Mouse (Mus musculus) embryonic facial prominence, embryonic 13.5 days (tissue): ENCODE measurements around the gene Gm48552. TPM values are rescaled to one million over a fixed set of nuclear protein-coding genes. Genes with fewer than 3 reads are reported as not detected.

Experiments used
- ATAC-seq: fragments of 200-750 bp; cut with Nextera tagmentation; 2 replicates; pipeline ENCODE4 v1.8.0; 2017; ENCODE audit warnings: low read depth; ENCODE audit not compliant: insufficient number of reproducible peaks, insufficient read depth, low FRiP score, low TSS enrichment
- H3K27ac ChIP-seq: fragments of 300-500 bp; sonication (generic); 2 replicates; pipeline ENCODE4 v1.5.1; 2015; ENCODE audit warnings: moderate library complexity, mild to moderate bottlenecking, inconsistent platforms
- H3K27me3 ChIP-seq: fragments of 300-500 bp; sonication (generic); 2 replicates; pipeline ENCODE4 v1.6.1; 2015; ENCODE audit warnings: mild to moderate bottlenecking, inconsistent platforms
- H3K36me3 ChIP-seq: fragments of 300-500 bp; sonication (generic); 2 replicates; pipeline ENCODE4 v1.6.1; 2015; ENCODE audit warnings: mild to moderate bottlenecking, inconsistent platforms
- H3K4me1 ChIP-seq: fragments of 300-500 bp; sonication (generic); 2 replicates; pipeline ENCODE4 v1.6.1; 2015; ENCODE audit warnings: inconsistent platforms
- H3K4me2 ChIP-seq: fragments of 300-500 bp; sonication (generic); 2 replicates; pipeline ENCODE4 v1.6.1; 2015; ENCODE audit warnings: moderate library complexity, mild to moderate bottlenecking, inconsistent platforms
- H3K4me3 ChIP-seq: fragments of 300-500 bp; sonication (generic); 2 replicates; pipeline ENCODE4 v1.5.1; 2015; ENCODE audit warnings: mild to moderate bottlenecking, inconsistent platforms
- H3K9ac ChIP-seq: fragments of 300-500 bp; sonication (generic); 2 replicates; pipeline ENCODE4 v1.6.1; 2015; ENCODE audit warnings: mild to moderate bottlenecking, inconsistent platforms
- H3K9me3 ChIP-seq: fragments of 300-500 bp; sonication (generic); 2 replicates; pipeline ENCODE4 v1.6.1; 2016; ENCODE audit warnings: inconsistent platforms
- WGBS: fragments of 180-500 bp; shearing (Covaris S2); methylation state at CpG from one replicate; pipeline ENCODE4 v1.1.7; 2015; ENCODE audit warnings: mixed read lengths; 5-methylcytosine and 5-hydroxymethylcytosine counted together
- polyA plus RNA-seq: library from polyadenylated mRNA; unstranded; fragments of >200 nt; fragmentation: Nextera tagmentation; extraction: Ambion mirVana; gene quantifications from 2 replicates; pipeline ENCODE4 v1.2.1, GENCODE M21; 2015

The Gm48552 gene
- polyA plus RNA-seq, 1 experiment from 2014 or later = 1.2 TPM

DNA sequence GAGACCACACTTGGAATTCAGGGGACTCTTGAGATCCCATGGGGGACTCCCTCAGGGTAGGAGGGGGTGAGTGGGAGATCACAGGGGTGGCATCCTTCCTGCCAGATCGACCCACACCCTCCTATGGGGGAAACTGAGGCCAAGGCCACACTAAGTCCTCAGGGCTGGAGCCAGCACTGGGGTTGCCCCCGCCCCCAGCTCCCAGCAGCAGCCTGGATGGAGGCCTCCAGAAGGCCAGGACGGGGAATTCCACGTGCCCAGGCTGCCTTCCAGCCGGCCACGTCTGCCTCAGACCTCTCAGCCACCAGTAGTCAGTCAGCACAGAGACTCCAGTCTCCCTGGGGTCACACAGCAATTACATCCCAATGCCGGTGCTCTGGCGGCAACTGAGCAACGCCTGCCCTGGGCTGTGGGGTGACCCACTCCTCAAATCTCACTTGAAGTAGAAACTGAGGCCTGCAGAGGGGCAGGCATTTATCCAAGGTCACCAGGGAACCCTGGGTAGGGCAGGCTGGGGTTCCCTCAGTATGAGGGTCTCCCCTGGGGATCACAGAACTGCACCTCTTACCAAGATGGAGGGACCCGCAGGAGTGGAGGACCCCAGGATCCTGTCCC is 36.5 kb downstream of the Gm48552 start:
- H3K4me3 ChIP-seq = peak overlapping the region; percentile 68
- peaks cover 37% of the 10 kb centered on the region for H3K4me1 ChIP-seq
- peak overlapping the region; percentile 76 for H3K4me2 ChIP-seq
- H3K9ac ChIP-seq = peak overlapping the region; percentile 85
- H3K27ac ChIP-seq = peak overlapping the region; percentile 51
- no peak for ATAC-seq
- peaks cover 7% of the 10 kb centered on the region for H3K36me3 ChIP-seq
- H3K9me3 ChIP-seq = no peaks in the 10 kb centered on the region
- WGBS = 31% methylated on average over 10 of the region's 10 CpGs
- peaks cover 34% of the 10 kb centered on the region for H3K27me3 ChIP-seq

DNA sequence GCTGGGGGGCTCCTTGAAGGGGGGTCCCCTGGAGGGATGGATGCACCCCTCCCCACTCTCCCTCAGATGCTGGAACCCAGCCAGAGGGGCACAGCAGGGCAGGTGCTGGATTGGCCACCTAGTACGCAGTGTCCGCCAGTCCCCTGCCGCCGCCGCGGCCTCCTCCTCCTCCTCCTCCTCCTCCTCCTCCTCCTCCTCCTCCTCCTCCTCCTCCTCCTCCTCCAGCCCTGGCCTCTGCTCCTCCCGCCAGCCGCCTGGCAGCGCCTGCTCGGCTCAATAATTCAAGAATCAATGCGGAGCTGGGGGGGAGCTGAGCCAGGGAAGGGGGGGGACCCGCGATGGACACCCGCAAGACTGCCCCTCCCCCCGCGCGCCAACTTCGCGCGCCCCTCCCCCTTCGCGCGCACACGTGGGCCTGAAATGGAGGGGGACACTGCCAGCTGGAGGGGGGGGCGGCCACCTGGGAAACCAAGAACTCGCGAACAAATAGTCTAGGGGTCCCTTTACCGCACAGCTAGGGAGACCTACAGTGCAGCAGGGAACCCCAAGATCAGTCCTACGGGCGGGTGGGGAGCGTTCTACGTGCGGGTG is 37.4 kb downstream of the Gm48552 start:
- 2% methylated on average over 15 of the region's 33 CpGs for WGBS
- Histone ChIP-seq H3K9ac (peak overlapping the region; percentile 85), H3K4me2 (peak overlapping the region; percentile 76), H3K36me3 (no peaks in the 10 kb centered on the region), H3K27me3 (peaks cover 34% of the 10 kb centered on the region), H3K9me3 (no peaks in the 10 kb centered on the region), H3K4me3 (peak overlapping the region; percentile 68), H3K4me1 (peaks cover 40% of the 10 kb centered on the region), H3K27ac (0 out of 2 replicates have a peak overlapping the region, but pooled peaks have one; percentile 22)
- no peak for ATAC-seq

- peaks cover 45% of the 10 kb centered on the region for H3K4me1 ChIP-seq
- peak overlapping the region; percentile 22; the same call in 1 of the 2 replicates for H3K27ac ChIP-seq
- no peak for ATAC-seq
- H3K9ac ChIP-seq = peak overlapping the region; percentile 85
- peaks cover 34% of the 10 kb centered on the region for H3K27me3 ChIP-seq
- 2% methylated on average over 36 of the region's 38 CpGs for WGBS
- no peaks in the 10 kb centered on the region for H3K36me3 ChIP-seq
- H3K4me2 ChIP-seq = peak overlapping the region; percentile 76
- peak overlapping the region; percentile 68 for H3K4me3 ChIP-seq
- H3K9me3 ChIP-seq = no peaks in the 10 kb centered on the region
Measured at GRCm38 (mm10) chr10:81426897-81427296, 38.1 kb downstream of the Gm48552 start.

DNA sequence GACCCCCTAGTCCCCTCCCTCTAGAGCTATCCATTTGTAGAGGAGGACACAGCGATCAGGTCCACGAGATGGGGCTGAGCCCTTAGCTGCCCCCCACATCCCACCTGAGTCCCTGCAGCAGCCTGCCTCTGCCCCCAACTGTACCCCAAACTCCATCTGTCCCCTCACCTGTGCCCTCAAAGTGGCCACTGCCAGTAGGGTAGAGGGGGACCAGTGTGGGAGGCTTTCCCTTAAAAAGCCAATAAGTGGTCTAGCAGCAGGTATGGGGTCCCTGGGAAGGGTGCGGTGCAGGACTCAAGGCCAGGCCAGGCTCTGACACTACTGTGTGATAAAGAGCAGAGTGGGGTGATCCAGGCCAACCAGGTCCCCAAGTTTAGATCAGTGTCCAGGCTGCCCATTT is 38.5 kb downstream of the Gm48552 start:
- peaks cover 34% of the 10 kb centered on the region for H3K27me3 ChIP-seq
- no peaks in the 10 kb centered on the region for H3K9me3 ChIP-seq
- H3K36me3 ChIP-seq = no peaks in the 10 kb centered on the region
- no peak overlapping the region for H3K27ac ChIP-seq
- H3K9ac ChIP-seq = peak overlapping the region; percentile 85; the same call in 1 of the 2 replicates
- 26% methylated on average over 3 of the region's 3 CpGs for WGBS
- no peak for ATAC-seq
- H3K4me3 ChIP-seq = peak overlapping the region; percentile 68
- H3K4me1 ChIP-seq = peaks cover 45% of the 10 kb centered on the region
- H3K4me2 ChIP-seq = peak overlapping the region; percentile 76

DNA sequence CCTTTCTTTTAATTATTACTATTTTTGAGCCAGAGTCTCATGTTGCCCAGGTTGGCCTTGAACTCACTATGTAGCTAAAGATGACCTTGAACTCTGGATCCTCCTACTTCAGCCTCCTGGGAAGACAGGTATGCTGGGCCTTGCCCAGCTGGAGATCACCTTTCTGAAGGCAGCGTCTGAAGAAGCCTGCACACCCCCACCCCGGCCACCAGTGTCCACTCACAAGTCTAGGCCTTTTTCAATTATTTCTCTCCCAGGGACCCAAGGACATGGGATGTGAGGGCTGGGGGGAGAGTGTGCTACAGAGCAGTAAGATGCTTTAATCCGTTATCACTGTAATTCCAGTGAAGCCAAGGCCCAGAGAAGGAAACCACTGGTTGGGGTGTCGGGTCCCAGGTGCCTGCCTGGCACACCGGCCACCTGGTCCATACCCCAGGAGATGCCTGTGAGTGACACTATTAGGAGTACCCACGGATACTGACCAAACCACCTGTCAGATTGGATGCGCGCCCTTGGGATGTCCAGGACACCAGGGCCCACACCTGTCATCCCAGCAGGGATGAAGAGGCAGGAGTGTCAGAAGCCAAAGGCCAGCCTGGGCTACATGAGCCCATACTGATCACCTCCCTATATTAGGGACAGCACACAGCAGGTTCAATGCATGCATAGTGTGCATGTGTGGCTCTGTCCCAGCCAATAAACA is 39.1 kb downstream of the Gm48552 start:
- Histone ChIP-seq H3K27ac (no peak overlapping the region), H3K4me3 (no peak overlapping the region), H3K9me3 (no peaks in the 10 kb centered on the region), H3K4me1 (peaks cover 50% of the 10 kb centered on the region), H3K36me3 (no peaks in the 10 kb centered on the region), H3K27me3 (peaks cover 34% of the 10 kb centered on the region), H3K4me2 (no peak overlapping the region), H3K9ac (no peak overlapping the region)
- 76% methylated on average over 8 of the region's 8 CpGs for WGBS
- no peak for ATAC-seq

GRCm38 (mm10) chr10:81428507-81428870 is 39.7 kb downstream of the Gm48552 start:
- Histone ChIP-seq H3K9ac (no peak overlapping the region), H3K4me3 (no peak overlapping the region), H3K4me1 (peaks cover 55% of the 10 kb centered on the region), H3K9me3 (no peaks in the 10 kb centered on the region), H3K4me2 (no peak overlapping the region), H3K27ac (no peak overlapping the region), H3K36me3 (no peaks in the 10 kb centered on the region), H3K27me3 (peaks cover 34% of the 10 kb centered on the region)
- no peak for ATAC-seq
- WGBS = 91% methylated on average over 7 of the region's 7 CpGs

DNA sequence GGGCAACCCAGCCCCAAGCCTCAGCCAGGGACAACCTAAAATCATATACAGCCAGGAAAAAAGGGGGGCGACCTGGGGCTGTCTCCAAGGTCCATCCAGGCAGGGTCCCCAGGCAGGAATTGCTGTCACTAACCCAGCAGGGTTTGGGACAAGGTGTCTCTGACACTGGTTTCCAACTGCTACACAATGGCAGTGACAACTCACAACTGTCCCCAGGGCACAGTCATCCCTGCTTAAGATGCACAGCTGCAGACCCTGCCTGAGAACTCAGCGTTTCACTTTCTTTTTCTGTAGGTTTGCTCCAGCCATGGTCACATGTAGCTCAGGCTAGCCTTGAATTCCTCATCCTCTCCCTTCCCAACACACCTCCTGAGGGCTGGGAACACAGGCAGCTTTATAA is 40.3 kb downstream of the Gm48552 start:
- Histone ChIP-seq H3K4me1 (peaks cover 54% of the 10 kb centered on the region), H3K9ac (no peak overlapping the region), H3K27me3 (peaks cover 30% of the 10 kb centered on the region), H3K27ac (no peak overlapping the region), H3K9me3 (no peaks in the 10 kb centered on the region), H3K4me2 (peak overlapping the region; percentile 89), H3K4me3 (peak overlapping the region; percentile 74; the same call in 1 of the 2 replicates), H3K36me3 (no peaks in the 10 kb centered on the region)
- WGBS = 33% methylated on average over 2 of the region's 2 CpGs
- no peak for ATAC-seq

DNA sequence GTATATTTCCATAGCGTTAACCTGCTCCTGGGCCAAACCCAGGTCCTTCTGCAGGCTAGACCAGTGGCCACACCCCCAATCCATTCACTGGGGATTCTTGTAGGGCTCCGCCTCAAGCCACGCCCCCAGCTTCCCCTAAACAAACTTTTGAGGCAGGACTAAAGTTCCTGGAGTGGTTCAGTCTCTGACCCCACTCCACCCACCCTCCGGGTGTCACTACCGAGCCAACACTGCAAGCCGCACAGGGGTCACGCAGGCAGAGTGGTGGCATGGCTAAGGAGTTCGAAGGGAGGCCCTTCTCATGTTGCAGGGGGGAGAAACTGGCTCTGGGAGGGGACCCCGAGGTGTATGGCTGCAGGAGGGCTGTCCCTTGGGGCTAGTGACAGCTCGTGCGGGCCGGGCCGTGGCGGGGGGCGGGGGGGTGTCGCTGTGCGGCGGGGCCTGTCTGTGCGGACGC is 40.8 kb downstream of the Gm48552 start:
- peaks cover 53% of the 10 kb centered on the region for H3K4me1 ChIP-seq
- WGBS = under 1% methylated on average over 20 of the region's 20 CpGs
- H3K9ac ChIP-seq = peak overlapping the region; percentile 83
- H3K4me3 ChIP-seq = peak overlapping the region; percentile 74
- peaks cover 30% of the 10 kb centered on the region for H3K27me3 ChIP-seq
- H3K27ac ChIP-seq = peak overlapping the region; percentile 89
- H3K36me3 ChIP-seq = no peaks in the 10 kb centered on the region
- peak overlapping the region; percentile 89 for H3K4me2 ChIP-seq
- 0 out of 2 replicates have a peak, but pooled peaks have one; percentile 5 for ATAC-seq
- H3K9me3 ChIP-seq = no peaks in the 10 kb centered on the region

- H3K4me3 ChIP-seq = peak overlapping the region; percentile 74
- ATAC-seq = no peak
- H3K36me3 ChIP-seq = no peaks in the 10 kb centered on the region
- under 1% methylated on average over 58 of the region's 89 CpGs for WGBS
- H3K4me2 ChIP-seq = peak overlapping the region; percentile 89
- H3K4me1 ChIP-seq = peaks cover 49% of the 10 kb centered on the region
- no peaks in the 10 kb centered on the region for H3K9me3 ChIP-seq
- H3K27ac ChIP-seq = peak overlapping the region; percentile 89
- H3K9ac ChIP-seq = peak overlapping the region; percentile 83
- peaks cover 24% of the 10 kb centered on the region for H3K27me3 ChIP-seq
Measured at GRCm38 (mm10) chr10:81430141-81430830, 41.5 kb downstream of the Gm48552 start.

DNA sequence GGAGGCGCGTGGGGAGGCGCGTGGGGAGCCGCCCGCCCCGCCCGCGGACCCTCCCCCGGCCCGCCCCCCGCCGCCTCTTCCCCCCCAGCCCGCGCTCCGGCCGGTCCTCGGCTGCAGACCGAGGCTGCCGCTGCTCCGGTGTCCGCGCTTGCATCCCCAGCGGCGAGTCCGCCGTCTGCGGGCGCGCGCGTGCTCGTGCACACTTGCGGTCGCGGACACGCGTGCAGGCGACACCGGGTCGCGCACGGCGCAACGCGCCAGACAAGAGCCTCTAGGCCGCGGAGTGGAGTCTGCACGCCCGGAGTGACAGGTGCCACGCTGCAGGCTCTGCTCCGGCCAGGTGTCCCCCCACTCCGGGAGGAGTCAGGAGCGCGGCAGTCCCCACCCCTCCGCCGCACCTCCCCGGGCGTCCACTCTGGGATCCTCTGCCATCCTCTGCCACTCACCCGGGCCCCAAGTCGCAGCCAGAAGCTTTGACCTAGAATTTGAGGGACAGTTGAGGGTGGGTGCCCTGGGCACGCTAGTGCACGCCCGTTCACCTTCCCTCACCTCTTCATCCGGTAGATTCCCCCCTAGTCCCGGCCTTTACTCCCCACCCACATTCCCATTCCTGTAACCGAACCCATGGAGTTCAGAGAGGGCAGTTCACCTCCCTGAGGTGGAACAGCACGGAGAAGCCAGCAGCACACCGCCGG is 42.2 kb downstream of the Gm48552 start:
- Histone ChIP-seq H3K4me3 (peak overlapping the region; percentile 74), H3K27ac (peak overlapping the region; percentile 89), H3K27me3 (peaks cover 20% of the 10 kb centered on the region), H3K4me1 (peaks cover 44% of the 10 kb centered on the region), H3K4me2 (peak overlapping the region; percentile 89), H3K9me3 (no peaks in the 10 kb centered on the region), H3K9ac (peak overlapping the region; percentile 83), H3K36me3 (no peaks in the 10 kb centered on the region)
- 1% methylated on average over 60 of the region's 70 CpGs for WGBS
- no peak for ATAC-seq
